Mouse (Mus musculus) layer of hippocampus, adult 2 months (tissue): ENCODE measurements around the gene AB124611. TPM values are rescaled to one million over a fixed set of nuclear protein-coding genes. Genes with fewer than 3 reads are reported as not detected.
"Not testable (repeated sequence)": the region's sequence is repeated elsewhere in the genome, so short reads cannot be mapped to it uniquely, and the experiment has no call there.

ENCODE experiments used
- DNase-seq, 2 experiments: peaks; one replicate each; pipeline ENCODE4 v3.0.0; 2022; ENCODE audit warnings: low spot score in 2 of 2
- H3K27ac ChIP-seq: fragments of 200-600 bp; 2 replicates; pipeline ENCODE4 v1.8.1; 2022
- H3K4me3 ChIP-seq: fragments of 200-600 bp; 2 replicates; pipeline ENCODE4 v1.8.1; 2022; ENCODE audit warnings: mild to moderate bottlenecking
- CTCF ChIP-seq: fragments of 200-600 bp; conservative IDR thresholded peaks from 2 replicates; pipeline ENCODE4 v1.8.1; 2022; ENCODE audit warnings: antibody characterized with exemption, mild to moderate bottlenecking, moderate library complexity
- long read RNA-seq, 2 experiments: library from polyadenylated mRNA; stranded (forward); transcript quantifications; one replicate each; pipeline ENCODE4 v2.0.0; 2021; ENCODE audit warnings: borderline mapping rate in 2 of 2
- total RNA-seq, 2 experiments: library from RNA; stranded (reverse); gene quantifications; 2 replicates each; pipeline ENCODE4 v1.2.3; 2021

Gene AB124611
- total RNA-seq: under 1 TPM; 0.27 to 0.44 TPM
- long read RNA-seq, experiment 1, partial matches to known transcripts: 0 of 1 reads
- long read RNA-seq, experiment 1, other reads (novel, unspliced or antisense): 1 of 1 reads
- long read RNA-seq, experiment 2: 0 reads

GRCm38 (mm10) chr9:21525937-21526633, at the start of gene AB124611:
TSS of gene AB124611 (plus strand) at chr9:21526176.
- no peak within 1 kb of the TSS for H3K4me3 ChIP-seq
- TF ChIP-seq CTCF: no peak
- no peak for DNase-seq
- no peak within 1 kb of the TSS for H3K27ac ChIP-seq

- H3K27ac ChIP-seq: no peak overlapping the region
- DNase-seq: no peak
- H3K4me3 ChIP-seq: no peak overlapping the region
- peak; percentile 36 for TF ChIP-seq CTCF
These were observed 48.3 kb upstream of the AB124611 start for GRCm38 (mm10) chr9:21477707-21478106.

- Histone ChIP-seq H3K27ac (no peak overlapping the region), H3K4me3 (no peak overlapping the region)
- no peak for TF ChIP-seq CTCF
- DNase-seq: no peak
These were observed 41.9 kb upstream of the AB124611 start for GRCm38 (mm10) chr9:21484065-21484464.

GRCm38 (mm10) chr9:21488246-21488645, 37.7 kb upstream of the AB124611 start:
- H3K27ac ChIP-seq, H3K4me3 ChIP-seq, DNase-seq: not testable (repeated sequence)

GRCm38 (mm10) chr9:21490696-21491095, 35.3 kb upstream of the AB124611 start:
- no peak overlapping the region for H3K27ac ChIP-seq
- H3K4me3 ChIP-seq: no peak overlapping the region
- no peak for DNase-seq
- TF ChIP-seq CTCF: no peak

- TF ChIP-seq CTCF: no peak
- Histone ChIP-seq H3K27ac (peak overlapping the region; percentile 25), H3K4me3 (no peak overlapping the region)
- DNase-seq: no peak
These were observed 32.1 kb upstream of the AB124611 start for GRCm38 (mm10) chr9:21493907-21494306.

- DNase-seq: no peak
- Histone ChIP-seq H3K4me3 (no peak overlapping the region), H3K27ac (peak overlapping the region; percentile 39)
- TF ChIP-seq CTCF: no peak
These were observed 31.2 kb upstream of the AB124611 start for GRCm38 (mm10) chr9:21494726-21495125.

- DNase-seq: no peak
- Histone ChIP-seq H3K4me3 (no peak overlapping the region), H3K27ac (peak overlapping the region; percentile 61; the same call in 1 of the 2 replicates)
- no peak for TF ChIP-seq CTCF
These were observed 29.5 kb upstream of the AB124611 start for GRCm38 (mm10) chr9:21496308-21497049.

- peak; percentile 40 to 70 for DNase-seq
- H3K27ac ChIP-seq: peak overlapping the region; percentile 61; the same call in 1 of the 2 replicates
- TF ChIP-seq CTCF: no peak
- H3K4me3 ChIP-seq: no peak overlapping the region
These were observed 28.9 kb upstream of the AB124611 start for GRCm38 (mm10) chr9:21497050-21497542.

- H3K4me3 ChIP-seq: no peak overlapping the region
- H3K27ac ChIP-seq: peak overlapping the region; percentile 61; the same call in 1 of the 2 replicates
- DNase-seq: no peak
- no peak for TF ChIP-seq CTCF
These were observed 28.3 kb upstream of the AB124611 start for GRCm38 (mm10) chr9:21497664-21498063.

GRCm38 (mm10) chr9:21498284-21498902, 27.6 kb upstream of the AB124611 start:
- no peak overlapping the region for H3K4me3 ChIP-seq
- DNase-seq: no peak
- TF ChIP-seq CTCF: no peak

GRCm38 (mm10) chr9:21503352-21503751, 22.6 kb upstream of the AB124611 start:
- TF ChIP-seq CTCF: no peak
- Histone ChIP-seq H3K27ac (no peak overlapping the region), H3K4me3 (no peak overlapping the region)
- no peak for DNase-seq

More at GRCm38 (mm10) chr9:21498284-21498902, 27.6 kb upstream of the AB124611 start:
- no peak overlapping the region for H3K27ac ChIP-seq

GRCm38 (mm10) chr9:21505767-21506166, 20.2 kb upstream of the AB124611 start:
- Histone ChIP-seq H3K27ac (no peak overlapping the region), H3K4me3 (no peak overlapping the region)
- no peak for TF ChIP-seq CTCF
- no peak for DNase-seq
